Comparison of ENCODE assay signal across 13 mouse cellular contexts in the genomic region with DNA sequence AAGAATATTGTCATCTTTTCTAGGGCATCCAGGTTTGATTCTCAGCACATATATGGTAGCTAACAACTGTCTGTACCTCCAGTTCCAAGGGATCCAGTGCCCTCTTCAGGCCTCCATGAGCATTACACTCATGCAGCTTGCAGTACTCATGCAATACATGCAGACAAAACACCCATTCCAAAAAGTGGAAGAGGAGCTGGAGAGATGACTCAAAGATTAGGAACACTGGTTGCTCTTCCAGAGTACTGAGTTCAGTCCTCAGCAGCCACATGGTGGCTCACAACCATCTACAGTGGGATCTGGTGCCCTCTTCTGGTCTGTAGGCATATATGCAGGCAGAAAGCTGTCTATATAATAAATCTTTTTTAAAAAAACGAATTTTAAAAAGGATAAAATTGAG. TPM values are rescaled to one million over a fixed set of nuclear protein-coding genes. Genes with fewer than 3 reads are reported as not detected.
A peak's percentile ranks its signal among the peaks of the same experiment; 100 is the strongest.
DNase-seq lines count a peak whose midpoint lies in the region; ATAC-seq and TF ChIP-seq lines count a peak whose summit lies in the region.
"Had no signal": no experiment of that assay in that cellular context is flagged by ENCODE, and none has a peak within 500 bp of the region (broad histone marks: within the 10 kb centered on the region; RNA-seq: fewer than 3 reads in every experiment).

No protein-coding gene starts in this region.

- in situ Hi-C loops in Patski (cut with MboI; ENCODE audit: low pct_unique_long_range_greater_than_20kb): loop anchor here (25.0 kb wide), 1 partner anchor 327 kb away; no protein-coding TSS in a partner anchor

- peaks cover 4% of the 10 kb centered on the region; the same call in 1 of the 2 replicates for H3K9me3 ChIP-seq in kidney, embryonic 16.5 days (ENCODE audit: low read length)
- no peaks in the 10 kb centered on the region for H3K9me3 ChIP-seq in heart, embryonic 10.5 days
- H3K9me3 ChIP-seq: neural tube, embryonic 15.5 days had no signal

- no peaks in the 10 kb centered on the region for H3K36me3 ChIP-seq in kidney, embryonic 16.5 days (ENCODE audit: insufficient read depth, low read length)
- no peaks in the 10 kb centered on the region for H3K36me3 ChIP-seq in heart, embryonic 10.5 days
- H3K36me3 ChIP-seq: embryonic facial prominence, embryonic 13.5 days; midbrain, embryonic 12.5 days; neural tube, embryonic 15.5 days had no signal

- intact Hi-C loops in left cerebral cortex, adult 2 months (cut with DNase I): no loop called here

- H3K4me1 ChIP-seq in kidney, embryonic 16.5 days (ENCODE audit: insufficient read depth, low read length): no peaks in the 10 kb centered on the region
- no peaks in the 10 kb centered on the region for H3K4me1 ChIP-seq in heart, embryonic 10.5 days
- H3K4me1 ChIP-seq: embryonic facial prominence, embryonic 13.5 days; midbrain, embryonic 12.5 days; neural tube, embryonic 15.5 days had no signal

- H3K27ac ChIP-seq in left cerebral cortex, adult 2 months: no peak overlapping the region
- no peak overlapping the region for H3K27ac ChIP-seq in kidney, embryonic 16.5 days (ENCODE audit: low read length)
- H3K27ac ChIP-seq in heart, embryonic 10.5 days: no peak overlapping the region
- H3K27ac ChIP-seq: embryonic facial prominence, embryonic 13.5 days; midbrain, embryonic 12.5 days; neural tube, embryonic 15.5 days had no signal

- H3K4me2 ChIP-seq in kidney, embryonic 16.5 days (replicated peaks; ENCODE audit: low read depth, low read length): no peak overlapping the region
- H3K4me2 ChIP-seq: embryonic facial prominence, embryonic 13.5 days; midbrain, embryonic 12.5 days; neural tube, embryonic 15.5 days had no signal

- ATAC-seq in Patski: no peak
- no peak for ATAC-seq in kidney, embryonic 16.5 days (ENCODE audit: low FRiP score, low TSS enrichment)
- no peak for ATAC-seq in frontal cortex, adult (ENCODE audit: low TSS enrichment)

- H3K27me3 ChIP-seq in Patski: no peaks in the 10 kb centered on the region
- no peaks in the 10 kb centered on the region for H3K27me3 ChIP-seq in kidney, embryonic 16.5 days (ENCODE audit: insufficient read depth, low read length)
- no peaks in the 10 kb centered on the region for H3K27me3 ChIP-seq in heart, embryonic 10.5 days (ENCODE audit: insufficient read depth, poor library complexity, severe bottlenecking)
- H3K27me3 ChIP-seq: embryonic facial prominence, embryonic 13.5 days; midbrain, embryonic 12.5 days; neural tube, embryonic 15.5 days had no signal

- no peak for DNase-seq in left cerebral cortex, adult 2 months (ENCODE audit: extremely low spot score in 1 of 2, low spot score in 2 of 2)
- no peak for DNase-seq in left cerebral cortex, adult 18-20 months (ENCODE audit: low spot score in 2 of 2)
- peak; percentile 64 for DNase-seq in CD4-positive, CD25-positive, alpha-beta regulatory T cell, adult 2 months (ENCODE audit: low read depth, low spot score)
- no peak for DNase-seq in Patski (ENCODE audit: low read depth, low spot score)
- peak; percentile 69 for DNase-seq in naive thymus-derived CD4-positive, alpha-beta T cell, adult 2 months (ENCODE audit: low read depth)
- DNase-seq in heart, embryonic 10.5 days (ENCODE audit: low spot score): no peak
- DNase-seq: heart, postnatal 10 days; kidney, adult 11 months had no signal

- H3K4me3 ChIP-seq in left cerebral cortex, adult 2 months: no peak overlapping the region
- H3K4me3 ChIP-seq in kidney, embryonic 16.5 days (ENCODE audit: low read length): no peak overlapping the region
- H3K4me3 ChIP-seq in heart, embryonic 10.5 days: no peak overlapping the region
- H3K4me3 ChIP-seq: embryonic facial prominence, embryonic 13.5 days; midbrain, embryonic 12.5 days; neural tube, embryonic 15.5 days had no signal

- H3K9ac ChIP-seq in kidney, embryonic 16.5 days (replicated peaks; ENCODE audit: low read length): no peak overlapping the region
- H3K9ac ChIP-seq: embryonic facial prominence, embryonic 13.5 days; midbrain, embryonic 12.5 days; neural tube, embryonic 15.5 days had no signal

- TF ChIP-seq CTCF in left cerebral cortex, adult 2 months (IDR thresholded peaks at IDR 0.05): peak; percentile 38
- peak; percentile 65 for TF ChIP-seq CTCF in Patski (IDR thresholded peaks at IDR 0.05)

- CTCF ChIA-PET in Patski (lab: Charles Lee): interaction anchor here (0.7 to 1.6 kb wide), 6 partner anchors 8 to 66 kb away, joined by 3 to 6 read pairs (median 4); no protein-coding TSS in a partner anchor

- WGBS in kidney, embryonic 16.5 days: 47% methylated on average over 1 of the region's 1 CpGs
- 64% methylated on average over 1 of the region's 1 CpGs for WGBS in heart, embryonic 10.5 days

- POLR2A ChIA-PET in Patski (lab: Charles Lee): no interaction called here

RNA-seq across cellular contexts. Expression of a gene that starts 21.7 kb away (rescaled TPM):
- total RNA-seq in left cerebral cortex, adult 2 months (2021): 100 to 1,000 TPM; 199 to 232 TPM
- total RNA-seq in left cerebral cortex, adult 18-20 months (2021): 100 to 1,000 TPM; 219 to 233 TPM
- 49.4 TPM for polyA plus RNA-seq in Patski (2021)
- 39.6 and 42.8 TPM in 2 replicates for polyA plus RNA-seq in kidney, embryonic 16.5 days (2015; fragmentation: Nextera tagmentation; extraction: Ambion mirVana)
- 47.5 and 51.3 TPM in 2 replicates for polyA plus RNA-seq in heart, embryonic 10.5 days (2016; fragmentation: Nextera tagmentation; extraction: Ambion mirVana)

Comparison
In these comparisons a context has a peak if more than half of its experiments do, and no peak if none do; other contexts are left out.
1. DNase-seq: peak in CD4-positive, CD25-positive, alpha-beta regulatory T cell, adult 2 months (single experiment) and naive thymus-derived CD4-positive, alpha-beta T cell, adult 2 months (single experiment); none in left cerebral cortex, adult 2 months (0 of 2), left cerebral cortex, adult 18-20 months (0 of 2), Patski (single experiment) and heart, embryonic 10.5 days (single experiment).